In genomic region chr14:26814908-26815307, GRCm38 (mm10) we compare ENCODE assay signal across 13 mouse cellular contexts.
DNase-seq lines count a peak whose midpoint lies in the region; ATAC-seq and TF ChIP-seq lines count a peak whose summit lies in the region.
"Had no signal": no experiment of that assay in that cellular context is flagged by ENCODE, and none has a peak within 500 bp of the region (broad histone marks: within the 10 kb centered on the region; RNA-seq: fewer than 3 reads in every experiment).

No protein-coding gene starts in this region.

- no peak overlapping the region for H3K9ac ChIP-seq in kidney, postnatal 0 days (ENCODE audit: low read depth, low read length)
- H3K9ac ChIP-seq in kidney, embryonic 16.5 days (replicated peaks; ENCODE audit: low read length) = no peak overlapping the region
- no peak overlapping the region for H3K9ac ChIP-seq in forebrain, embryonic 11.5 days (ENCODE audit: low read length)
- H3K9ac ChIP-seq: embryonic facial prominence, embryonic 13.5 days; liver, embryonic 15.5 days; midbrain, embryonic 15.5 days had no signal

- peak; percentile 35; the same call in 1 of the 2 replicates for TF ChIP-seq CTCF in kidney, postnatal 0 days (IDR thresholded peaks at IDR 0.05; ENCODE audit: low read depth)

- H3K4me1 ChIP-seq in kidney, postnatal 0 days (replicated peaks; ENCODE audit: insufficient read depth, low read length) = no peaks in the 10 kb centered on the region
- no peaks in the 10 kb centered on the region for H3K4me1 ChIP-seq in kidney, embryonic 16.5 days (ENCODE audit: insufficient read depth, low read length)
- H3K4me1 ChIP-seq in forebrain, embryonic 11.5 days (replicated peaks; ENCODE audit: control insufficient read depth, insufficient read depth, low read length) = no peaks in the 10 kb centered on the region
- H3K4me1 ChIP-seq: embryonic facial prominence, embryonic 13.5 days; liver, embryonic 15.5 days; midbrain, embryonic 15.5 days had no signal

- WGBS in kidney, postnatal 0 days = 47% methylated on average over 3 of the region's 3 CpGs
- WGBS in kidney, embryonic 16.5 days = 60% methylated on average over 3 of the region's 3 CpGs
- 57% methylated on average over 3 of the region's 3 CpGs for WGBS in forebrain, embryonic 11.5 days

- no peak overlapping the region for H3K4me3 ChIP-seq in kidney, postnatal 0 days (replicated peaks; ENCODE audit: low read depth, low read length)
- no peak overlapping the region for H3K4me3 ChIP-seq in kidney, embryonic 16.5 days (ENCODE audit: low read length)
- H3K4me3 ChIP-seq in forebrain, embryonic 11.5 days (ENCODE audit: low read depth, low read length) = no peak overlapping the region
- H3K4me3 ChIP-seq: embryonic facial prominence, embryonic 13.5 days; liver, embryonic 15.5 days; midbrain, embryonic 15.5 days had no signal

- no peak for ATAC-seq in kidney, postnatal 0 days (replicated peaks; ENCODE audit: low FRiP score, low read depth)
- ATAC-seq in kidney, embryonic 16.5 days (ENCODE audit: low FRiP score, low TSS enrichment) = no peak
- no peak for ATAC-seq in forebrain, embryonic 11.5 days (replicated peaks; ENCODE audit: low FRiP score)
- ATAC-seq: forebrain, embryonic 16.5 days; midbrain, embryonic 15.5 days had no signal

- no peaks in the 10 kb centered on the region for H3K9me3 ChIP-seq in kidney, postnatal 0 days (replicated peaks; ENCODE audit: low read length)
- H3K9me3 ChIP-seq in kidney, embryonic 16.5 days (ENCODE audit: low read length) = no peaks in the 10 kb centered on the region
- H3K9me3 ChIP-seq in forebrain, embryonic 11.5 days (ENCODE audit: control insufficient read depth, low read length) = no peaks in the 10 kb centered on the region
- H3K9me3 ChIP-seq: liver, embryonic 15.5 days; midbrain, embryonic 15.5 days had no signal

- DNase-seq in kidney, postnatal 0 days (ENCODE audit: low spot score) = no peak
- DNase-seq in B cell, adult 2 months = peak; percentile 56 to 60
- peak; percentile 41 for DNase-seq in MEL-GATA-1-ER (ENCODE audit: extremely low read depth, low read depth)
- DNase-seq in retina, embryonic 14.5 days (ENCODE audit: low spot score) = peak; percentile 3
- no peak for DNase-seq in cerebellum, postnatal 4 days (ENCODE audit: low spot score in 2 of 2)
- DNase-seq in forebrain, embryonic 11.5 days (ENCODE audit: low spot score) = no peak
- DNase-seq: adrenal gland, adult 2 months; kidney, postnatal 25 days had no signal

- H3K27me3 ChIP-seq in kidney, postnatal 0 days (ENCODE audit: insufficient read depth, low read length) = no peaks in the 10 kb centered on the region
- H3K27me3 ChIP-seq in kidney, embryonic 16.5 days (ENCODE audit: insufficient read depth, low read length) = no peaks in the 10 kb centered on the region
- H3K27me3 ChIP-seq in forebrain, embryonic 11.5 days (ENCODE audit: control insufficient read depth, insufficient read depth, low read length) = no peaks in the 10 kb centered on the region
- H3K27me3 ChIP-seq: embryonic facial prominence, embryonic 13.5 days; liver, embryonic 15.5 days; midbrain, embryonic 15.5 days had no signal

- H3K27ac ChIP-seq in kidney, postnatal 0 days = no peak overlapping the region
- no peak overlapping the region for H3K27ac ChIP-seq in kidney, embryonic 16.5 days (ENCODE audit: low read length)
- no peak overlapping the region for H3K27ac ChIP-seq in forebrain, embryonic 11.5 days (ENCODE audit: low read depth, low read length)
- H3K27ac ChIP-seq: embryonic facial prominence, embryonic 13.5 days; liver, embryonic 15.5 days; midbrain, embryonic 15.5 days had no signal

- no peak overlapping the region for H3K4me2 ChIP-seq in kidney, postnatal 0 days (ENCODE audit: low read length)
- H3K4me2 ChIP-seq in kidney, embryonic 16.5 days (replicated peaks; ENCODE audit: low read depth, low read length) = no peak overlapping the region
- H3K4me2 ChIP-seq in forebrain, embryonic 11.5 days (ENCODE audit: low read depth, low read length, severe bottlenecking) = no peak overlapping the region
- H3K4me2 ChIP-seq: embryonic facial prominence, embryonic 13.5 days; liver, embryonic 15.5 days; midbrain, embryonic 15.5 days had no signal

- H3K36me3 ChIP-seq in kidney, postnatal 0 days (ENCODE audit: insufficient read depth, low read length) = no peaks in the 10 kb centered on the region
- no peaks in the 10 kb centered on the region for H3K36me3 ChIP-seq in kidney, embryonic 16.5 days (ENCODE audit: insufficient read depth, low read length)
- H3K36me3 ChIP-seq in forebrain, embryonic 11.5 days (ENCODE audit: control insufficient read depth, insufficient read depth, low read length) = no peaks in the 10 kb centered on the region
- H3K36me3 ChIP-seq: embryonic facial prominence, embryonic 13.5 days; liver, embryonic 15.5 days; midbrain, embryonic 15.5 days had no signal

Comparison
In these comparisons a context has a peak if more than half of its experiments do, and no peak if none do; other contexts are left out.
1. DNase-seq: peak in B cell, adult 2 months (2 of 2), MEL-GATA-1-ER (single experiment) and retina, embryonic 14.5 days (single experiment); none in kidney, postnatal 0 days (single experiment), cerebellum, postnatal 4 days (0 of 2) and forebrain, embryonic 11.5 days (single experiment).